Mouse (Mus musculus): ENCODE measurements around the gene Csad. TPM values are rescaled to one million over a fixed set of nuclear protein-coding genes. Genes with fewer than 3 reads are reported as not detected.
A peak's percentile ranks its signal among the peaks of the same experiment; 100 is the strongest.
"Not testable (repeated sequence)": the region's sequence is repeated elsewhere in the genome, so short reads cannot be mapped to it uniquely, and the experiment has no call there.

Gene Csad
- polyA plus RNA-seq, 1 experiment: 106 TPM

GRCm38 (mm10) chr15:102156836-102157235 lies 47.7 kb downstream of the Csad start:
- WGBS: 43% methylated on average over 20 of the region's 20 CpGs
- no peak for TF ChIP-seq CTCF (IDR thresholded peaks at IDR 0.05; ENCODE audit: insufficient read depth, low read length)
- TF ChIP-seq POLR2A (IDR thresholded peaks at IDR 0.05; ENCODE audit: borderline replicate concordance, extremely low read depth, low read depth, low read length): no peak
- no peak for DNase-seq
- Histone ChIP-seq H3K4me3 (replicated peaks; ENCODE audit: extremely low read depth, low read depth, low read length) (no peak overlapping the region), H3K4me1 (ENCODE audit: control insufficient read depth, insufficient read depth, low read length) (no peaks in the 10 kb centered on the region)

GRCm38 (mm10) chr15:102155006-102155405 lies 49.5 kb downstream of the Csad start:
- H3K4me1 ChIP-seq (ENCODE audit: control insufficient read depth, insufficient read depth, low read length); DNase-seq; H3K4me3 ChIP-seq (replicated peaks; ENCODE audit: extremely low read depth, low read depth, low read length): not testable (repeated sequence)
- 96% methylated on average over 6 of the region's 6 CpGs for WGBS

GRCm38 (mm10) chr15:102152646-102153045 lies 51.9 kb downstream of the Csad start:
- no peak for DNase-seq
- 59% methylated on average over 4 of the region's 4 CpGs for WGBS
- no peak for TF ChIP-seq CTCF (IDR thresholded peaks at IDR 0.05; ENCODE audit: insufficient read depth, low read length)
- TF ChIP-seq POLR2A (IDR thresholded peaks at IDR 0.05; ENCODE audit: borderline replicate concordance, extremely low read depth, low read depth, low read length): no peak
- Histone ChIP-seq H3K4me3 (replicated peaks; ENCODE audit: extremely low read depth, low read depth, low read length) (no peak overlapping the region), H3K4me1 (ENCODE audit: control insufficient read depth, insufficient read depth, low read length) (0 out of 2 replicates have a peak, but pooled peaks cover 3% of the 10 kb centered on the region)

- H3K4me3 ChIP-seq (replicated peaks; ENCODE audit: extremely low read depth, low read depth, low read length): no peak within 1 kb of the TSS
- peak; percentile 44 for DNase-seq
- 24% methylated on average over 20 of the region's 20 CpGs for WGBS
- 0 out of 2 replicates have a peak, but pooled peaks cover 3% of the 10 kb centered on the region for H3K4me1 ChIP-seq (ENCODE audit: control insufficient read depth, insufficient read depth, low read length)
- TF ChIP-seq CTCF (IDR thresholded peaks at IDR 0.05; ENCODE audit: insufficient read depth, low read length): no peak
- 0 out of 2 replicates have a peak, but pooled peaks have one; percentile 18 for TF ChIP-seq POLR2A (IDR thresholded peaks at IDR 0.05; ENCODE audit: borderline replicate concordance, extremely low read depth, low read depth, low read length)
Measured at GRCm38 (mm10) chr15:102150301-102151135, 54.0 kb downstream of the Csad start, which contains the start of gene Soat2. Soat2 (plus strand) TSS chr15:102150526.

GRCm38 (mm10) chr15:102149561-102149960 lies 55.0 kb downstream of the Csad start:
- H3K4me1 ChIP-seq (ENCODE audit: control insufficient read depth, insufficient read depth, low read length): 0 out of 2 replicates have a peak, but pooled peaks cover 3% of the 10 kb centered on the region
- no peak overlapping the region for H3K4me3 ChIP-seq (replicated peaks; ENCODE audit: extremely low read depth, low read depth, low read length)
- 82% methylated on average over 4 of the region's 4 CpGs for WGBS
- no peak for DNase-seq
- TF ChIP-seq POLR2A (IDR thresholded peaks at IDR 0.05; ENCODE audit: borderline replicate concordance, extremely low read depth, low read depth, low read length) (no peak), CTCF (IDR thresholded peaks at IDR 0.05; ENCODE audit: insufficient read depth, low read length) (no peak)

- Histone ChIP-seq H3K4me3 (replicated peaks; ENCODE audit: extremely low read depth, low read depth, low read length) (no peak overlapping the region), H3K4me1 (ENCODE audit: control insufficient read depth, insufficient read depth, low read length) (0 out of 2 replicates have a peak, but pooled peaks cover 3% of the 10 kb centered on the region)
- TF ChIP-seq POLR2A (IDR thresholded peaks at IDR 0.05; ENCODE audit: borderline replicate concordance, extremely low read depth, low read depth, low read length): no peak
- TF ChIP-seq CTCF (IDR thresholded peaks at IDR 0.05; ENCODE audit: insufficient read depth, low read length): no peak
- WGBS: 65% methylated on average over 16 of the region's 16 CpGs
- no peak for DNase-seq
Measured at GRCm38 (mm10) chr15:102147674-102148402, 56.7 kb downstream of the Csad start.

- no peak overlapping the region for H3K4me3 ChIP-seq (replicated peaks; ENCODE audit: extremely low read depth, low read depth, low read length)
- DNase-seq: peak; percentile 46
- TF ChIP-seq POLR2A (IDR thresholded peaks at IDR 0.05; ENCODE audit: borderline replicate concordance, extremely low read depth, low read depth, low read length) (no peak), CTCF (IDR thresholded peaks at IDR 0.05; ENCODE audit: insufficient read depth, low read length) (peak; percentile 39; the same call in 1 of the 2 replicates)
- 3% methylated on average over 1 of the region's 1 CpGs for WGBS
- H3K4me1 ChIP-seq (ENCODE audit: control insufficient read depth, insufficient read depth, low read length): 0 out of 2 replicates have a peak, but pooled peaks cover 5% of the 10 kb centered on the region
Measured at GRCm38 (mm10) chr15:102146882-102147281, 57.6 kb downstream of the Csad start.

GRCm38 (mm10) chr15:102146089-102146488 lies 58.4 kb downstream of the Csad start:
- Histone ChIP-seq H3K4me1 (ENCODE audit: control insufficient read depth, insufficient read depth, low read length) (0 out of 2 replicates have a peak, but pooled peaks cover 5% of the 10 kb centered on the region), H3K4me3 (replicated peaks; ENCODE audit: extremely low read depth, low read depth, low read length) (no peak overlapping the region)
- no peak for DNase-seq
- 81% methylated on average over 5 of the region's 5 CpGs for WGBS
- TF ChIP-seq POLR2A (IDR thresholded peaks at IDR 0.05; ENCODE audit: borderline replicate concordance, extremely low read depth, low read depth, low read length) (no peak), CTCF (IDR thresholded peaks at IDR 0.05; ENCODE audit: insufficient read depth, low read length) (no peak)

GRCm38 (mm10) chr15:102145330-102145729 lies 59.2 kb downstream of the Csad start:
- WGBS: 78% methylated on average over 10 of the region's 10 CpGs
- peak overlapping the region; percentile 64 for H3K4me3 ChIP-seq (replicated peaks; ENCODE audit: extremely low read depth, low read depth, low read length)
- DNase-seq: no peak
- H3K4me1 ChIP-seq (ENCODE audit: control insufficient read depth, insufficient read depth, low read length): 0 out of 2 replicates have a peak, but pooled peaks cover 2% of the 10 kb centered on the region
- TF ChIP-seq POLR2A (IDR thresholded peaks at IDR 0.05; ENCODE audit: borderline replicate concordance, extremely low read depth, low read depth, low read length): no peak
- TF ChIP-seq CTCF (IDR thresholded peaks at IDR 0.05; ENCODE audit: insufficient read depth, low read length): no peak

Data from lung, adult 2 months (tissue).